Mouse (Mus musculus): Measurements from ENCODE around the gene Ivns1abp. TPM values are rescaled to one million over a fixed set of nuclear protein-coding genes. Genes with fewer than 3 reads are reported as not detected.

The Ivns1abp gene
- polyA plus RNA-seq, 1 experiment from 2014 or later = 304 TPM

GRCm38 (mm10) chr1:151368444-151368843, 24.2 kb downstream of the Ivns1abp start:
- Histone ChIP-seq H3K4me1 (replicated peaks) (no peaks in the 10 kb centered on the region), H3K27ac (no peak overlapping the region), H3K4me3 (replicated peaks) (no peak overlapping the region), H3K27me3 (no peaks in the 10 kb centered on the region), H3K9ac (replicated peaks) (no peak overlapping the region), H3K4me2 (replicated peaks) (no peak overlapping the region), H3K36me3 (peaks cover 62% of the 10 kb centered on the region), H3K9me3 (no peaks in the 10 kb centered on the region)
- WGBS = 94% methylated on average over 3 of the region's 3 CpGs
- ATAC-seq = no peak

- no peak for ATAC-seq
- no peaks in the 10 kb centered on the region for H3K9me3 ChIP-seq
- no peak overlapping the region for H3K9ac ChIP-seq (replicated peaks)
- H3K36me3 ChIP-seq = peaks cover 42% of the 10 kb centered on the region
- H3K27me3 ChIP-seq = no peaks in the 10 kb centered on the region
- no peak overlapping the region for H3K27ac ChIP-seq
- H3K4me1 ChIP-seq (replicated peaks) = no peaks in the 10 kb centered on the region
- 87% methylated on average over 3 of the region's 3 CpGs for WGBS
- no peak overlapping the region for H3K4me2 ChIP-seq (replicated peaks)
- H3K4me3 ChIP-seq (replicated peaks) = no peak overlapping the region
Observed at GRCm38 (mm10) chr1:151370573-151370972, 26.3 kb downstream of the Ivns1abp start.

- Histone ChIP-seq H3K27me3 (no peaks in the 10 kb centered on the region), H3K4me1 (replicated peaks) (no peaks in the 10 kb centered on the region), H3K9ac (replicated peaks) (no peak overlapping the region), H3K27ac (no peak overlapping the region), H3K36me3 (peaks cover 32% of the 10 kb centered on the region), H3K4me3 (replicated peaks) (no peak overlapping the region), H3K9me3 (no peaks in the 10 kb centered on the region), H3K4me2 (replicated peaks) (no peak overlapping the region)
- ATAC-seq = no peak
- WGBS = 94% methylated on average over 5 of the region's 5 CpGs
Observed at GRCm38 (mm10) chr1:151371543-151371942, 27.3 kb downstream of the Ivns1abp start.

GRCm38 (mm10) chr1:151372823-151373222, 28.5 kb downstream of the Ivns1abp start:
- H3K27ac ChIP-seq = no peak overlapping the region
- WGBS = 93% methylated on average over 1 of the region's 1 CpGs

GRCm38 (mm10) chr1:151377353-151377752, 33.1 kb downstream of the Ivns1abp start:
- no peaks in the 10 kb centered on the region for H3K27me3 ChIP-seq
- H3K4me2 ChIP-seq (replicated peaks) = no peak overlapping the region
- H3K9me3 ChIP-seq = no peaks in the 10 kb centered on the region
- ATAC-seq = no peak
- no peaks in the 10 kb centered on the region for H3K4me1 ChIP-seq (replicated peaks)
- no peak overlapping the region for H3K4me3 ChIP-seq (replicated peaks)
- H3K36me3 ChIP-seq = peaks cover 10% of the 10 kb centered on the region; the same call in 1 of the 2 replicates
- H3K27ac ChIP-seq = no peak overlapping the region
- no peak overlapping the region for H3K9ac ChIP-seq (replicated peaks)
- WGBS = 90% methylated on average over 3 of the region's 3 CpGs

More at GRCm38 (mm10) chr1:151372823-151373222, 28.5 kb downstream of the Ivns1abp start:
- no peak overlapping the region for H3K4me3 ChIP-seq (replicated peaks)
- peaks cover 22% of the 10 kb centered on the region for H3K36me3 ChIP-seq
- no peaks in the 10 kb centered on the region for H3K4me1 ChIP-seq (replicated peaks)
- H3K9me3 ChIP-seq = no peaks in the 10 kb centered on the region
- H3K27me3 ChIP-seq = no peaks in the 10 kb centered on the region
- no peak overlapping the region for H3K4me2 ChIP-seq (replicated peaks)
- no peak for ATAC-seq
- no peak overlapping the region for H3K9ac ChIP-seq (replicated peaks)

GRCm38 (mm10) chr1:151390029-151390428, 45.8 kb downstream of the Ivns1abp start:
- Histone ChIP-seq H3K27me3 (no peaks in the 10 kb centered on the region), H3K9ac (replicated peaks) (no peak overlapping the region), H3K27ac (no peak overlapping the region), H3K4me1 (replicated peaks) (no peaks in the 10 kb centered on the region), H3K4me2 (replicated peaks) (no peak overlapping the region), H3K36me3 (peaks cover 18% of the 10 kb centered on the region), H3K9me3 (no peaks in the 10 kb centered on the region), H3K4me3 (replicated peaks) (no peak overlapping the region)
- WGBS = 95% methylated on average over 1 of the region's 1 CpGs
- ATAC-seq = no peak

- no peaks in the 10 kb centered on the region for H3K4me1 ChIP-seq (replicated peaks)
- H3K36me3 ChIP-seq = peaks cover 9% of the 10 kb centered on the region; the same call in 1 of the 2 replicates
- WGBS = 94% methylated on average over 3 of the region's 3 CpGs
- H3K9ac ChIP-seq (replicated peaks) = no peak overlapping the region
- no peak overlapping the region for H3K4me2 ChIP-seq (replicated peaks)
- no peaks in the 10 kb centered on the region for H3K9me3 ChIP-seq
- H3K27me3 ChIP-seq = no peaks in the 10 kb centered on the region
- no peak overlapping the region for H3K27ac ChIP-seq
- no peak for ATAC-seq
- H3K4me3 ChIP-seq (replicated peaks) = no peak overlapping the region
Observed at GRCm38 (mm10) chr1:151409827-151410226, 65.5 kb downstream of the Ivns1abp start.

Other genes with a start within 250 kb of the Ivns1abp start
- gene Gm47985, start 161.9 kb upstream of the Ivns1abp start, polyA plus RNA-seq (2015; fragmentation: Nextera tagmentation; extraction: Ambion mirVana) = 0.11 and 0.19 TPM in 2 replicates
- not detected in 2 replicates for gene Gm8947, start 152.1 kb upstream of the Ivns1abp start, polyA plus RNA-seq (2015; fragmentation: Nextera tagmentation; extraction: Ambion mirVana)
- not detected in 2 replicates for gene Gm47995, start 146.0 kb upstream of the Ivns1abp start, polyA plus RNA-seq (2015; fragmentation: Nextera tagmentation; extraction: Ambion mirVana)
- gene 3110040M04Rik, start 140.4 kb upstream of the Ivns1abp start, polyA plus RNA-seq (2015; fragmentation: Nextera tagmentation; extraction: Ambion mirVana) = not detected in 2 replicates
- not detected in 2 replicates for gene Gm47996, start 134.3 kb upstream of the Ivns1abp start, polyA plus RNA-seq (2015; fragmentation: Nextera tagmentation; extraction: Ambion mirVana)
- gene Swt1, start 84.0 kb downstream of the Ivns1abp start, polyA plus RNA-seq (2015; fragmentation: Nextera tagmentation; extraction: Ambion mirVana) = 21.4 and 27.8 TPM in 2 replicates
- 51.8 and 56.0 TPM in 2 replicates for gene Trmt1l, start 84.1 kb downstream of the Ivns1abp start, polyA plus RNA-seq (2015; fragmentation: Nextera tagmentation; extraction: Ambion mirVana)
- gene Rnf2, start 156.5 kb downstream of the Ivns1abp start, polyA plus RNA-seq (2015; fragmentation: Nextera tagmentation; extraction: Ambion mirVana) = 122 and 138 TPM in 2 replicates
- 0.68 and 0.78 TPM in 2 replicates for gene Fam129a, start 226.7 kb downstream of the Ivns1abp start, polyA plus RNA-seq (2015; fragmentation: Nextera tagmentation; extraction: Ambion mirVana)